Mouse (Mus musculus) thymus, postnatal 10 days (tissue): Measurements from ENCODE around the gene Gstm4.

Experiments
- DNase-seq, 2 experiments: peaks; one replicate each; pipeline ENCODE4 v3.0.0; 2021; ENCODE audit warnings: low spot score in 2 of 2

Gene Gstm4

GRCm38 (mm10) chr3:108044394-108045140 lies at the start of gene Gstm4:
Gene Gstm4, minus strand, starts transcription at chr3:108044894.
- peak; percentile 73 to 75 for DNase-seq

GRCm38 (mm10) chr3:108094146-108094545 lies 49.5 kb upstream of the Gstm4 start:
- no peak for DNase-seq

DNA sequence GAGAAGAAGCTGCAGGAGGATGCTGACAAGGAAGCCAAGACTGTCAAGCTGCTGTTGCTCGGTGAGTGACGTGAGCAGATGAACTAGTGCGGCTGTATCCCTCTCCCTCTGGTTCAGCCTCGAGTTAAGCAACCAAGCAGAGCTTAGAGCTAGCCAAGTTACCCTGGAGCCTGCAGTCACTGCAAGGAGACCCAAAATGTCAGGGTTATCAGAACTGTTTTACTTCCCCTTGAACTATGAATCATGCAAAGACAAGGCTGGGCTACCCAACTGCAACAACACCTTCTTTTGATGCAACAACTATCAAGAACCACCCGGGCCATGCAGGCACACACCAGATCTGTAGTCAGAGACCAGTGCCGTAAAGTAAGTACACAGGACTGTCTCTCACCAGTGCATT lies 48.6 kb upstream of the Gstm4 start:
- DNase-seq: no peak

GRCm38 (mm10) chr3:108092536-108093115 lies 47.9 kb upstream of the Gstm4 start, which contains the start of gene Gnat2:
Gene Gnat2, plus strand, starts transcription at chr3:108092789.
- no peak for DNase-seq

DNA sequence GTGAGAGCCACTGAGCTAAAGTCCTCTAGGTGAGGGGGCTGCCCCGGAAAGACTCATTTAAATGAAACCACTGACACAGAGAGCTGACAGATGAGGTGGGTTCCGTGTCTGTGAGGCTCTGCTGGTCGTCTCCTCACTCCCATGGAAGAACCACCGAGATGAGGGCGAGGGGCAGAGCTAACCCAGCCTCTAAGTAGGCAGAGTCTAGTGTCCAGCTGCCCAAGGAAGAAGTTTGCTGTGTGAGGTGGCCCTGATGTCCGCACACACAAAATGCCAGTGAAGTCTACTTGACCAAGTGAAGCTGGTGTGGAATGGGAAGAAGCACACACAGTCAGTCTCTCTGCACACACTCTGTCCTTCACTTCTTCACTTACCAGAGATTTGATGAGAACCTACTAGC lies 47.3 kb upstream of the Gstm4 start:
- DNase-seq: no peak

DNA sequence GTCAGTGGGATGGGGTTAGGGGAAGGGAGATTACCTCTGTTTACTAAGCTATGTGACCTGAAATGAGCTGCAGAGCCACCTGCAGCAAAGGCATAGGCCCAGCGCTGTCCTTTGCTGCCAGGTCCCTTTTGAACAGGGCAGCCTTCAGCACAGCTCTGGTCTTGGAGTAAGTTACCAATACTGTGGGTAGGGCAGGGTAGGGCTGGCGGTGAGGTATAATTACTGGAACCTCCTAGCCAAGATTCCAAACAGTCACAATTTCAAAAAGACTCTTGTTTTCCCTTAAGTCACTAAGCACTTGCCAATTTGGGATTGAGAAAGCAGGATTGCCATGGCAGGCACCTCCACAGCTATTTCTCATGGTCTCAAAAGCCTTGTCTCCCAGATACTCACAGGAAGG lies 45.9 kb upstream of the Gstm4 start:
- no peak for DNase-seq

DNA sequence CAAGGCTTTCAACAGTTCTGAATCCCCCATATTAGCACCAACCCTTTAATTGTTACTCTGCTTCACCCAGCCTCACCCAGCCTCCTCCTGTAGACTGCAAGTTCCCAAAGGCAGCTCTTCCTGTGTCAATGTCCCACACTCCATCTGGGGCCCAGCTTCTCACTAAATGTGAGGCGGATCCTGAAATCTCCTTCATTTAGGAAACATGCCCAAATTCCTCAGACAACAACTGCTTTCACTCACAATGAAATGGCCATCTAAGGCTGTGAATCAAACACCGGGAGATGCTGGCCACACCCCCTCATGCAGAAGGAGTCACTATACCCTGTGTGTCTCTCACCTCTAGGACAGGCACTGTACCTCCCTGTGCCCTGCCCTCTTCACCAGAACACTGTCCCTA lies 45.2 kb upstream of the Gstm4 start:
- DNase-seq: no peak

DNA sequence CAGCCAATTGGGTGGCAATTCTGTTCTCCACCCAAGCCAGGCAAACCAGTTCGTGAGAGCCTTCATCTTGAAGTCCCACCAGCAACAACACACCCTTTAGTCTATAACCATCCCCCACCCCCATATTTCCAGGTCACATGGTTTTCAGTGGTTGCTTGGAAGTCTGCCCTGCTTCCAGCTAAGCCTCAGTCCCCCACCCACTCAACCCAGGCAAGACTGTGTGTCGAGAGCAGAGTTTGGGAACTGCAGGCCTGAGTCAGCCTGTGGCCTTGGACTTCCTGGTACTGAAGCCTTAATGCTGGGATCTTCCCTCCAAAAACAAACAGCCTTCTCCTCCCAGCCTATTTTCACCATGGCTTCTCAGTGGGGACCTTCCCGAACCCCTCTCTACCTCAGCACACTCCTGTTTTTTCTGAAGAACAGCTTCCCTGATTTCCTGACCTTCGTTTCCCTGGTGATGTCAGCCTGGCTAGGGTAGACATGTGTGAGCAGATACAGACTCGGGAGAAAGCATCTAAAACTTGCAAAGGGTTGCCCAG lies 44.2 kb upstream of the Gstm4 start:
- no peak for DNase-seq

DNA sequence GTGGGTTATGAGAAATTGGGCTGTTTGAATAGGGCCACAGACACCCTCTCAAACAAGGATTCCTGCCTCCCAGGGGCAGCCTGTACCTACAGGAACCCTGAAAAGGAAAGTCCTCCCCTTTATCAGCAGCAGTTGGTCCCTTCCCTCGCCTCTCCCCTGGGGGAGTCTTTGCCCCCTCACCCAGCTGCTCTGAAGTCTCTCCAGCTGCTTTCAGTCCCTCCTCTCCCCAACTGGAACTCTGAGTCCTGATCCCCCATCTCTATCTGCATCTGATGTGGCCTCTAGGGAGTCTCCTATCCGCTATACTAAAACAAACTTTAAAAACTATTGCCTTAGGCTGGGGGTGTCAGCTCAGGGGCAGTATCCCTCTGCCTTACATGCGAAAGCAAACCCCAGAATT lies 42.6 kb upstream of the Gstm4 start:
- no peak for DNase-seq

- peak; percentile 48 to 62 for DNase-seq
These were observed 41.8 kb upstream of the Gstm4 start, which contains the start of gene Ampd2 for GRCm38 (mm10) chr3:108086470-108086979. Gene Ampd2, minus strand, starts transcription at chr3:108086651.

GRCm38 (mm10) chr3:108085721-108086469 lies 41.2 kb upstream of the Gstm4 start:
- peak; percentile 15 to 26 for DNase-seq

- DNase-seq: peak; percentile 75 to 86
These were observed 40.6 kb upstream of the Gstm4 start for GRCm38 (mm10) chr3:108085281-108085720.

DNA sequence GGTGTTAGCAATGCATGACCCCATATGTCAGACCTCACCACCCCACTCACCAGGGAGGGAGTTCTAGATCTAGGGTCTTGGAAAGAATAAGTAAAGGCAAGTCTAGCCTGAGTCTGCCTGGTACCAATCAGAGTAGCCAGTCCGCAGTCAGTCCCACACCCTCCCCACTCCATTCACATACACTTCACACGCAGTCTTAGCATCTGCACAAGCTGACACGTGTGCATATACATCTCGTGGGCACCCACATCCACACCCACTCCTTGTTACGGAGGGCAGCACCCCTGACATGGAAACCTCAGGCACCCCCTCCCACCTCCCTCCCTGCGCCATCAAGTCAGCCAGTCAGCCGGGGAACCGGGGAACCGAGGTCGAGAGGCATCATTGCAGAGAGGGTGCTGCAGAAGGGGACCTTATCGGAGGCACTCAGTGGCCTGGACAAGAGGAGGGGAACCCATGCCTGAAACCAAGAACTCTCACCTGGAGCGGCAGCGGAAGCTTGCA lies 40.1 kb upstream of the Gstm4 start:
- no peak for DNase-seq

DNA sequence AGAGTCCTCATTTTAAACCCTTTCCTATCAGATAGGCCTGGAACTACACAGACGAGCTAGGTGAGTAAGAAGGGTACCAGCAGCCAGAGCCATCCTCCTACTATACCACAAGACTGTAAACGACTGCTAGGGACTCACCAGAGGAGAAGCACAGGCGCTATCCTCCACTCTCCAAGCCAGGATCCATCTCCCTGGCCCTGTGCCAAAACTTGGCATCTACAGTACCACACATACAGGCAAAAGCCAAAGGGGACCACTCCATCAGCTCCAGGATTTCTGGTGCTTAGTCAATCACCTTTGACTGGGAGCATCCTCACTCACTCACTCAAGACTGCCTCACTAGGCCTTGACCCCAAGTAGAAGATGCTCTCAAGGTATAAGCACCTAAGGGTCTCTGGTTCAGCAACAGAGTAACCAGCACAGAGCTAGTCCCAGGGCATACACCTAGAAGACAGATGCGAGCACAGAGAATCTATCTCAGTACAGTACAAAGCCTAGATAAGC lies 39.3 kb upstream of the Gstm4 start:
- DNase-seq: no peak

DNA sequence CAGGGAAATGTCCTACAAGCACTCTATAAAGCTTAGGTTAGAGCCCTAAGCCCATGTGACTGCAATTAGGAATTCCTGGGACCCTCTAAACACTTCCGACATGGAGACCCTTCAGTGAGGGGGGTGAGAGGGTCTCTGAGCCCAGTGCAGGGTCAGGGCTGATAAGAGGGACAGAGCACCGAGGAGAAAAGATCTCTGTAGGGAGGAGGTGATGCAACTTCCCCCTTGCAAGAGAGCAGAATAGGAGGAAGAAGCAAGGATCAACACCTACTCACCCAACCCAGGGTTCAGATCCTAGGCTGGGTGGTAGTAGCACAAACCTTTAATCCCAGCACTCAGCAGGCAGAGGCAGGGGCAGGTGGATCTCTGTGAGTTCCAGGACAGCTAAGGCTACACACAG lies 38.5 kb upstream of the Gstm4 start:
- DNase-seq: no peak

DNA sequence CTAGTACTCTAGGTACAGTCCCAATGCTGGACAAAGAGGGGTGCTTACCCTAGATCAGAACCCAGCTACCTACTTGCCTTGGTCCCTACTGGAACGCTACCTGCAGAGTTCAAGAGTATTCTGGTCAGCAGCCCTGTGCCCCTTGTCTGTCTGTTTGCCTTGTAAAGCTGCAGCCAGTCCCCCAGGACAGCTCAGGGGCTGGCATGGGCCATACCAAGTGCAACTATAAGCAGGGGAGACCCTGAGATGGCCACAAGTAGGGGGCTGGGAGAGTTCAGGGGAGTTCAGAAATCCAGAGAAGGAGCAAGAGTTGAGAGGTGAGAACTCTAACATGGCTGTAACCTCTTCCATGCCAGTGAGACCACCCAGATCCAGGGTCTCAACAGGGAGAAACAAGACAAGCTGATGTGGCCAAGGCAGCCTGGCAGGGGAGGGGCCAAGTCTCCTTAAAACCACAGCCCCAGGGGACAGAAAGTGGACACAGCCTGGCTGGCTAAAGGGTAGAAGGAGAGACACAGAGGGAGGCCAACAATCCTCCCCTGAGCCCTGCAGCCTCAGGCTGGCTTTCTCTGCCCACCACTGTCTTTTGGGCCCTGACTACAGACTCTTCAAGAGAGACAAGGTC lies 37.7 kb upstream of the Gstm4 start:
- DNase-seq: no peak

DNA sequence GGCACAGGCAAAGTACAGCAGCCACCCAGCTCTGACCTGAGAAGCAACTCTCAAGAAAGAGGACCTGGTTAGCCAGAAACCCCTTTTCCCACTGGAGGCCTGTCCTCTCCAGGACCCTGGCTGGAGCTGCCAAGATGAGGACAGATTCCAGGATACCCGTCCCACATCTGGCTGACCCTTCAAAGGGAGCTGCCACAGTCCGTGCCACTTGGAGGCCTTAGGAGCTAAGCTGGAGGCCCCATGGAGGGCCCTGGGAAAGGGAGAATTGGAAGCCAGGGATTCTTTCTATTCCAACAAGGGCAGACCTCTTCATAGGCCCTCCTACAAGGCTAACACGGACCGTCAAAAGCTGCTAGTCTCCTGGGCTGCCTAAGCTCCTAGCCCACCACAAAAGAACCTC lies 37.0 kb upstream of the Gstm4 start:
- no peak for DNase-seq

- DNase-seq: no peak
These were observed 32.1 kb upstream of the Gstm4 start for GRCm38 (mm10) chr3:108076836-108077235.

DNA sequence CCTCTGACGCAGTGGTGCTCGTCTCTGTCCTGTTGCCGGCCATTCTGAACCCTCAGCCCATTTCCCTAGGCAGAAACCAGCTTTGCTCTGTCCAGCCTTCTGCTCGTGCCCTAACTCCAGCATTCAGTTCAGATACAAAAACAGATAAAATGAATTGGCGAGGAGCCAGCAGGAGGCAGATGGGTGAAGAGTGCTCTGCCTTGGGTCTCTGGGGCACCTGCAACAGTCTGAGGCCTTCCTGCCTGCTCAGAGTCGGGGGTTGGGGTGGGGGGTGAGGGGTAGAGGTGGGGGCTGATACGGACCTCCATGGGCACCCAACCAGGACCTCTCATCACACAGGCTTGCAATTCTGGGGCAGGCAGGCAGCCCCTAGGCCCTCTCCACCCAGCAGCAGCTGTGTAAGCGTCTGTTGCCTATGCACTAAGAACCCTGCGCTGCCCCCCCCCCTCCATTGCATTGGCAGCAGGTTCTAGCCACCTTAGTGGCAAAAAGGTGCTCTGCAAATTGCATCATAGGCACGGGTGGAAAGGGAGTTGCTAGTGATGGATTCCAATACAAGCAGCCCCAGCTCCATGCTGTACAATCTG lies 28.4 kb upstream of the Gstm4 start:
- no peak for DNase-seq

DNA sequence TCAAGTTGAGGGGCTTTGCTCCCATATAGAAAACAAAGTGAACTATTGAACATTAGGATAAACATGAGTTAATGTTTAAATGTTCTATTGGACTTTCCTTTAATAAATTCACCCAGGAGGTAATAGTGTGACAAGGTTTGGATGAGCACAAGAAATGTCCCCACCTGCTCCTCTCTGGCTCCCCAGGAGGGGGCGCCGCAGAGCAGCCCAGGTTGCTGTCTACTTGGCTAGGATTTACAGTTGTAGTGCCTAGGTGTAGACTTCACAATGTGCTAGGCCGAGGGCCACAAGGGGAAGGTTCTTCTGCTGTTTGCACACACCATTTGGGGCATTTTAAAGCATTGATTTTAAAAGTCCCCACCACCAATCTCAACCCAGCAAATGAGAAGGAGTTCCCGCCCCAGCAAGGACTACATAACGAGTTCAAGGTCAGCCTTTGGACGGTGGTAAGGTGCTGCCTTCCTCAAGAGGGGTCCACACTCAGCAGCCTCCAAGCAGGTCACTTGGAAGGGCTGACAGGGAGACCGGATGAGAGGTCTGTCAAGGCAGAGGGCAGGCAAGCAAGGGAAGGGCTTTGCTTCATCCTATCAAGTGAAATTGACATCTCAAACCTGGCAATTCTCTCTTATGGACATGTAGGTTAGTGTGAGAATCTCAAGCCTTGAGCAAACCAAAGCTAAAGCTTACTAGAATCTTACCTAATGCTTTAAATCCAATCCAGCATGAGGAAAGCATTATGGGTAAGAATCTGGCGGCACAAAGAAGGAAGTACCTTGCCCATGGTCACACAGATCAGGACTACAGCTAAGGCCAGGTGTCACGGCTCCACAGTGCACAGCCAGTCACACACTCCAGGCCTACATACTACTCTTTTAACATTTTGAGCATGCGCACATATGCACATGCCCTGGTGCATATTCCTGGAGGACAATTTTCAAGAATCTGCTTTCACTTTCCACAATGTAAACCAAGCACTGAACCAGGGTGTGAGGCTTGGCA lies 25.9 kb upstream of the Gstm4 start:
- DNase-seq: peak; percentile 48 to 79
